Mouse (Mus musculus): ENCODE measurements around the gene AB124611. TPM values are rescaled to one million over a fixed set of nuclear protein-coding genes. Genes with fewer than 3 reads are reported as not detected.
"Not testable (repeated sequence)": the region's sequence is repeated elsewhere in the genome, so short reads cannot be mapped to it uniquely, and the experiment has no call there.

Gene AB124611
- polyA plus RNA-seq, 1 experiment from 2014 or later = 6.0 TPM

DNA sequence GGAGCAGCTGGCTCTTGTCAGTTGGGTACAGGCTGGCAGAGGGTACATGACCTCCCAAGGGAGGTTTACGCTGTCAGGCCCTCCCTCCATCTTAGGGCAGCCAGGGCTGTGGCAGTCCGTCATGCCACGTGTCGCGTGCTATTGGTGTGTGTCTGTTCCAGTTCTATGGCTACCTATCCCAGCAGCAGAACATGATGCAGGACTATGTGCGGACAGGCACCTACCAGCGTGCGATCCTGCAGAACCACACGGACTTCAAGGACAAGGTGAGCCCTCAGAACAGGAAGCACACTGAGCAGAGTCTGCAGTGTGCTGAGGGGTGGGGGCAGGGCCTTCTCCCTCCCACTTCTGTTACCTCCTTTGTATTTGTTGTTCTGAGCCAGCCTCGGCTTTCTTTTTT, 49.3 kb downstream of the AB124611 start:
- no peak overlapping the region for H3K4me3 ChIP-seq
- no peaks in the 10 kb centered on the region for H3K9me3 ChIP-seq (replicated peaks)
- H3K4me1 ChIP-seq = no peaks in the 10 kb centered on the region
- H3K36me3 ChIP-seq = peaks cover 98% of the 10 kb centered on the region
- 96% methylated on average over 10 of the region's 10 CpGs for WGBS
- H3K27me3 ChIP-seq (ENCODE audit: low read depth, poor library complexity, severe bottlenecking) = no peaks in the 10 kb centered on the region
- H3K27ac ChIP-seq (replicated peaks) = no peak overlapping the region
- no peak for DNase-seq (ENCODE audit: low spot score)

- no peak overlapping the region for H3K4me3 ChIP-seq
- H3K27me3 ChIP-seq (ENCODE audit: low read depth, poor library complexity, severe bottlenecking) = no peaks in the 10 kb centered on the region
- peaks cover 99% of the 10 kb centered on the region for H3K36me3 ChIP-seq
- H3K9me3 ChIP-seq (replicated peaks) = no peaks in the 10 kb centered on the region
- no peak overlapping the region for H3K27ac ChIP-seq (replicated peaks)
- H3K4me1 ChIP-seq = no peaks in the 10 kb centered on the region
- 100% methylated on average over 1 of the region's 1 CpGs for WGBS
- DNase-seq (ENCODE audit: low spot score) = no peak
These were observed 50.3 kb downstream of the AB124611 start for GRCm38 (mm10) chr9:21576286-21576685.

DNA sequence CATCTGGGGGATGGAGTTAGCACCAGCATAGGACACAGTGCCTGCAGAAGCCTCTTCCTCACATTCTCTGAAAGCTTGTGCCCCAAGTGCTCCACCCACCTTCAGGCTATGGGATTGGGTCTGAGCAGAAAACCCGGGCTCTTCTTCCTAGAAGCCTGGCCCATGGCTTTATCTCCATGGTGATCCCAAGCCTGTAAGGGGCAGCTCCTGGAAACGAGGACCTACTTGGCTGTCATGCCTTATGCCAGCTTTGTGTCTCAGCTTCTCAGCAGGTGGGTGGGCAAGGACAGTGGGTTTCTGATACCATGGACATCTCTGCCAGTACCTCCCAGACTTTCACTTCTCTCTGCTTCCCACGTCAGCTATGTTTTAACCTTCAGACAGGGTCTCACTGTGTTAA, 52.2 kb downstream of the AB124611 start:
- peaks cover 99% of the 10 kb centered on the region for H3K36me3 ChIP-seq
- 59% methylated on average over 3 of the region's 3 CpGs for WGBS
- no peak for DNase-seq (ENCODE audit: low spot score)

DNA sequence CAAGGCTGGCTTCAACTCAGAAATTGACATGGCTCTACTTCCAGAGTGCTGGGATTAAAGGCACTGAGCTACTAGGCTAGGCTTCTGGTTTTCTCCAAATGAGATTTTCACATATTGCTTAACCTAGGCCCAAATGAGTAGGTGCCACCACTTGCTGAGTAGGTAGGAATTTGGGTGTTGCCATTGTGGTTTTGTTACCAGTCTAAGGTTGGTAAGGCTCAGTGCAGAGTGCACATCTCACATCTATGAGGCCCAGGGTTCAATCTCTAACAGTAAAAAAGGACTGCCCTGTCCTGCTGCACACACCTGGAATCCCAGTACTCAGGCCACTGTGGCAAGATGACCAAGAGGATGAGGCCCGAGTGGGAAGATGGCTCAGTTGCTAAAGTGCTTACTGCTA, 59.4 kb downstream of the AB124611 start:
- peaks cover 100% of the 10 kb centered on the region for H3K36me3 ChIP-seq
- H3K27me3 ChIP-seq (ENCODE audit: low read depth, poor library complexity, severe bottlenecking) = no peaks in the 10 kb centered on the region
- 88% methylated on average over 1 of the region's 1 CpGs for WGBS
- H3K9me3 ChIP-seq (replicated peaks) = no peaks in the 10 kb centered on the region
- no peak for DNase-seq (ENCODE audit: low spot score)
- no peaks in the 10 kb centered on the region for H3K4me1 ChIP-seq
- no peak overlapping the region for H3K4me3 ChIP-seq
- H3K27ac ChIP-seq (replicated peaks) = no peak overlapping the region

More for the DNA sequence above, 52.2 kb downstream of the AB124611 start:
- H3K9me3 ChIP-seq (replicated peaks) = no peaks in the 10 kb centered on the region
- H3K27me3 ChIP-seq (ENCODE audit: low read depth, poor library complexity, severe bottlenecking) = no peaks in the 10 kb centered on the region
- no peak overlapping the region for H3K4me3 ChIP-seq
- H3K27ac ChIP-seq (replicated peaks) = no peak overlapping the region
- no peaks in the 10 kb centered on the region for H3K4me1 ChIP-seq

GRCm38 (mm10) chr9:21587678-21588349, 61.8 kb downstream of the AB124611 start:
- DNase-seq (ENCODE audit: low spot score) = no peak
- WGBS = 95% methylated on average over 23 of the region's 23 CpGs

GRCm38 (mm10) chr9:21588350-21588749, 62.4 kb downstream of the AB124611 start:
- H3K27ac ChIP-seq (replicated peaks) = no peak overlapping the region
- no peak overlapping the region for H3K4me3 ChIP-seq
- no peaks in the 10 kb centered on the region for H3K27me3 ChIP-seq (ENCODE audit: low read depth, poor library complexity, severe bottlenecking)
- peaks cover 17% of the 10 kb centered on the region for H3K4me1 ChIP-seq
- no peaks in the 10 kb centered on the region for H3K9me3 ChIP-seq (replicated peaks)
- peaks cover 77% of the 10 kb centered on the region for H3K36me3 ChIP-seq
- 93% methylated on average over 8 of the region's 8 CpGs for WGBS
- no peak for DNase-seq (ENCODE audit: low spot score)

More at GRCm38 (mm10) chr9:21587678-21588349, 61.8 kb downstream of the AB124611 start:
- Histone ChIP-seq H3K4me1 (peaks cover 14% of the 10 kb centered on the region), H3K36me3 (peaks cover 82% of the 10 kb centered on the region), H3K4me3 (no peak overlapping the region), H3K27me3 (ENCODE audit: low read depth, poor library complexity, severe bottlenecking) (no peaks in the 10 kb centered on the region), H3K9me3 (replicated peaks) (no peaks in the 10 kb centered on the region), H3K27ac (replicated peaks) (no peak overlapping the region)

DNA sequence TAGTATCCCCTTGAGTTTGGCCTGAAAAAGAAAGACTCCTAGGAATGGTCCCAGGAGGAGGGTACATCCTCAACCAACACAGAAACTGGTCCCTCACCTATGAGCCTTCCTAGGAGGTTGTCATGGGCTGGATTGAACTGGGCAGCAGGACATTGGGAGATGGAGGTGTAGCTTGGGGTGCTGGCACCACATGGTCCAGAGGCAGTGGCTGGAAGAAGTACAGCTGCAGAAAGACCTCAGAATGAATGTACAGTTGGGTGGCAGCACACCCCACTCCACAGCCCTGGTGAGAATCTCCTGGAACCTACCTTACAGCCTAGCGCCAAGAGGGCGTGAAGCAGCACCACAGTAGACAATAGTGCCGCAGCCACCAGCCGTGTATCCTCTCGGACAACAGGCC, 63.6 kb downstream of the AB124611 start:
- Histone ChIP-seq H3K36me3 (peaks cover 71% of the 10 kb centered on the region), H3K4me3 (no peak overlapping the region), H3K4me1 (peaks cover 29% of the 10 kb centered on the region), H3K27me3 (ENCODE audit: low read depth, poor library complexity, severe bottlenecking) (no peaks in the 10 kb centered on the region), H3K9me3 (replicated peaks) (no peaks in the 10 kb centered on the region), H3K27ac (replicated peaks) (no peak overlapping the region)
- no peak for DNase-seq (ENCODE audit: low spot score)
- WGBS = 93% methylated on average over 5 of the region's 5 CpGs

GRCm38 (mm10) chr9:21591127-21591830, 65.3 kb downstream of the AB124611 start:
- Histone ChIP-seq H3K27ac (replicated peaks) (no peak overlapping the region), H3K36me3 (peaks cover 71% of the 10 kb centered on the region), H3K4me1 (peaks cover 37% of the 10 kb centered on the region), H3K4me3 (peak overlapping the region; percentile 92), H3K9me3 (replicated peaks) (no peaks in the 10 kb centered on the region), H3K27me3 (ENCODE audit: low read depth, poor library complexity, severe bottlenecking) (no peaks in the 10 kb centered on the region)
- WGBS = 87% methylated on average over 6 of the region's 6 CpGs
- no peak for DNase-seq (ENCODE audit: low spot score)

DNA sequence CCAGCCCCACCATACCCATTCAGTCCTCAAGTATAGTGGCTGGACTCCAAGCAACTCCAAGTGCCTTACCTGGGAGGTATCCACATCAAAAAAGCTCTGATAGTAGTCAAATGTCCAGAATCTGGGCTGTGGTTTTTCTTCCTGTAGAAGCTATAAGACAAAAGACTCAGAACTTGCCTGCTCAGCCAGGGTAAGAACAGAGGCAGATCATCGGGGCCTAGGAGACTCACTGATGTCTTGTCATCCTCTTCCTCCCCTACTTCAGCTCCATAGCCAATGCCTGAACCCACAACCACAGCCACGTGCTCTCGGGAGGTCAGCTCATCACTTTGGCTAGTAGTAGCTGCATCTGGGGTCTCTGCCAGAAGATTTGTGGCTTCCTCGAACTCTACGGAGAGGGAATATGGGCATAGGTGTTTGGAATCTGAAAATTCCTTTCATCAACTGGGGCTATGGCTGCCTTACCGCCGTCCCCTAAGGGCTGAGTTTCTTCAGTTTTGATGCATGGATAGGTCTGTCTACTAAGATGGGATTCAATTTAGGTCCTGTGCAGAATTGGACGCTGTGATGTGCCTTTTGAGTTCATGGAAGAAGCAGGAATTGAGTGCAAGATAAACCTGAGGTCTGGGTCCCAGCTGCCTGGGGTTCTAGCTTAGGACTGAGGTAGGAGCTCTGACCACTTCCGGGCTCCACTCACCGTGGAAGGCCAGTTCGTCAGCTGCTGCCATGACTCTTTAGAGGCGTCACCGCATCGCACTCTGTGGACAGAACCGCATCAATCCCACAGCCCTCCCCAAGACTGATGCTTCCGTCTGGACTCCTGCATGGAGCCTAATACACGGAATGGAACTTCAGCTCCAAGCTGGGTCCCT, 66.1 kb downstream of the AB124611 start:
- Histone ChIP-seq H3K27ac (replicated peaks) (peak overlapping the region; percentile 86), H3K9me3 (replicated peaks) (no peaks in the 10 kb centered on the region), H3K4me3 (peak overlapping the region; percentile 92), H3K4me1 (peaks cover 37% of the 10 kb centered on the region), H3K36me3 (peaks cover 70% of the 10 kb centered on the region), H3K27me3 (ENCODE audit: low read depth, poor library complexity, severe bottlenecking) (no peaks in the 10 kb centered on the region)
- no peak for DNase-seq (ENCODE audit: low spot score)
- 22% methylated on average over 17 of the region's 17 CpGs for WGBS

DNA sequence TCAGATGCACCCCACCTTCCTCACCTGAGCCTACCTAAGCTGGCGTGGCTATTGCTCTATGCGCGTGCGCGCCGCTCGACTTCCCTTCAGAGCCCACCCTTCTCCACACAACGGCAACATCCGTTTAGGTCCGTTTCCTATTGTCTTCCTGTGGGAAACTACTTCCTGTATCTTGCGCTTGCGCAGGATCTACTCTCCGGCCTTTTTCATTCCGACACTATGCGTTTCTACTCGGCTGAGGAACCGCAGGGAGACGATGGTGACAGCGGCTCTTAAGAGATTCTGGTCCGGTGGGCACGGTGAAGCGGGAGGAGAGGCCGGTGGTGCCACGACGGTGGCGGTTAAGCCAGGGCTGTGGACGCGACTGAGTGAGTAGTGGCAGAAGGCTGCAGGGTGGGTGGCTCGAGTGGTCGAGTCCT, 66.7 kb downstream of the AB124611 start, which contains the start of the genes Timm29 and Yipf2:
Gene Timm29, plus strand, starts transcription at position 20 of the 419 bp plus-strand sequence.
Gene Yipf2, minus strand, starts transcription at position 126 of the 419 bp plus-strand sequence.
- H3K36me3 ChIP-seq = peaks cover 64% of the 10 kb centered on the region
- H3K4me3 ChIP-seq = peak within 1 kb of the TSS; percentile 92
- peak; percentile 91 for DNase-seq (ENCODE audit: low spot score)
- H3K27me3 ChIP-seq (ENCODE audit: low read depth, poor library complexity, severe bottlenecking) = no peaks in the 10 kb centered on the region
- WGBS = under 1% methylated on average over 30 of the region's 30 CpGs
- H3K27ac ChIP-seq (replicated peaks) = peak within 1 kb of the TSS; percentile 86
- H3K9me3 ChIP-seq (replicated peaks) = no peaks in the 10 kb centered on the region
- H3K4me1 ChIP-seq = peaks cover 37% of the 10 kb centered on the region

GRCm38 (mm10) chr9:21593122-21593721, 67.2 kb downstream of the AB124611 start:
- peaks cover 58% of the 10 kb centered on the region for H3K36me3 ChIP-seq
- peak; percentile 30 for DNase-seq (ENCODE audit: low spot score)
- no peaks in the 10 kb centered on the region for H3K9me3 ChIP-seq (replicated peaks)
- H3K27ac ChIP-seq (replicated peaks) = peak overlapping the region; percentile 86
- H3K27me3 ChIP-seq (ENCODE audit: low read depth, poor library complexity, severe bottlenecking) = no peaks in the 10 kb centered on the region
- 3% methylated on average over 69 of the region's 69 CpGs for WGBS
- peak overlapping the region; percentile 92 for H3K4me3 ChIP-seq
- peaks cover 37% of the 10 kb centered on the region for H3K4me1 ChIP-seq

DNA sequence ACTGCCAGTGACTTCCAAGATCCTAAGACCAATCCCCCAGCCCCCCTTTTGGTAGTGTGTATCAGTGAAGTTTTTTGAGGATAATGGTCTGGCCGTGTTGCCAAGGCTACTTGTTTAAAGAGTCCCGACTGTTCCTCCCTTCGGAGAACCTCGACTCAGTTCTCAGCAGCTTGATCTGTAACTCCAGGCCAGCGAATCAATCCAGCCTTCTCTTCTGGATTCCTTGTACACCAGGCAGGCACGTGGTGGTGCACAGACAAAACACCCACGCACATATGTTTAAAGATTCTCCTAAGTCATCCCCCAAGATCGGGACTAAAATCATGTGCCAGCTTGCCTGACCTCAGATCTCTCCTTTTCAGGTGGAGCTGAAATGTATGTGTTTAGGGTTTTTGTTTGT, 68.4 kb downstream of the AB124611 start:
- DNase-seq (ENCODE audit: low spot score); H3K27me3 ChIP-seq (ENCODE audit: low read depth, poor library complexity, severe bottlenecking); H3K27ac ChIP-seq (replicated peaks); H3K9me3 ChIP-seq (replicated peaks): not testable (repeated sequence)
- WGBS = 93% methylated on average over 8 of the region's 8 CpGs
- peaks cover 37% of the 10 kb centered on the region for H3K4me1 ChIP-seq
- peak overlapping the region; percentile 92; the same call in 1 of the 2 replicates for H3K4me3 ChIP-seq
- peaks cover 47% of the 10 kb centered on the region for H3K36me3 ChIP-seq
